Mouse (Mus musculus) forebrain, embryonic 14.5 days (tissue): ENCODE results near the gene Carnmt1. TPM values are rescaled to one million over a fixed set of nuclear protein-coding genes. Genes with fewer than 3 reads are reported as not detected.

Source experiments
- ATAC-seq: fragments of 200-750 bp; cut with Nextera tagmentation; 2 replicates; pipeline ENCODE4 v1.8.0; 2017; ENCODE audit warnings: mild to moderate bottlenecking, moderate library complexity
- DNase-seq: peaks from one replicate; pipeline ENCODE4 v3.0.0-alpha.2; 2015; ENCODE audit warnings: low spot score
- H3K27ac ChIP-seq: fragments of 300-500 bp; sonication (generic); 2 replicates; pipeline ENCODE4 v1.5.1; 2014; ENCODE audit warnings: low read depth, mild to moderate bottlenecking, control low read depth, low read length, moderate library complexity
- H3K27me3 ChIP-seq: fragments of 300-500 bp; sonication (generic); replicated peaks from 2 replicates; pipeline ENCODE4 v1.6.1; 2014; ENCODE audit warnings: low read length, control low read depth, mixed read lengths; ENCODE audit not compliant: control insufficient read depth, insufficient read depth
- H3K36me3 ChIP-seq: fragments of 300-500 bp; sonication (generic); 2 replicates; pipeline ENCODE4 v1.6.1; 2014; ENCODE audit warnings: low read length, control low read depth; ENCODE audit not compliant: control insufficient read depth, insufficient read depth
- H3K4me1 ChIP-seq: fragments of 300-500 bp; sonication (generic); 2 replicates; pipeline ENCODE4 v1.6.1; 2014; ENCODE audit warnings: antibody characterized with exemption, low read length, control low read depth; ENCODE audit not compliant: control insufficient read depth, insufficient read depth
- H3K4me2 ChIP-seq: fragments of 300-500 bp; sonication (generic); 2 replicates; pipeline ENCODE4 v1.6.1; 2014; ENCODE audit warnings: mild to moderate bottlenecking, control low read depth, low read length
- H3K4me3 ChIP-seq: fragments of 300-500 bp; sonication (generic); 2 replicates; pipeline ENCODE4 v1.5.1; 2014; ENCODE audit warnings: low read depth, low read length, control low read depth
- H3K9ac ChIP-seq: fragments of 300-500 bp; sonication (generic); 2 replicates; pipeline ENCODE4 v1.6.1; 2014; ENCODE audit warnings: mild to moderate bottlenecking, low read length, control low read depth, moderate library complexity
- H3K9me3 ChIP-seq: fragments of 300-500 bp; sonication (generic); replicated peaks from 2 replicates; pipeline ENCODE4 v1.6.1; 2016; ENCODE audit warnings: low read length, control low read depth, mixed read lengths; ENCODE audit not compliant: control insufficient read depth
- WGBS: fragments of 180-500 bp; shearing (Covaris S2); extraction: QIAGEN DNeasy Blood & Tissue Kit; methylation state at CpG from one replicate; pipeline ENCODE4 v1.1.7; 2014; 5-methylcytosine and 5-hydroxymethylcytosine counted together
- polyA plus RNA-seq: library from polyadenylated mRNA; unstranded; fragments of >200 nt; fragmentation: Nextera tagmentation; extraction: Ambion mirVana; gene quantifications from 2 replicates; pipeline ENCODE4 v1.2.1, GENCODE M21; 2014

Gene Carnmt1
- polyA plus RNA-seq, 1 experiment from 2014 or later: 13.8 TPM

DNA sequence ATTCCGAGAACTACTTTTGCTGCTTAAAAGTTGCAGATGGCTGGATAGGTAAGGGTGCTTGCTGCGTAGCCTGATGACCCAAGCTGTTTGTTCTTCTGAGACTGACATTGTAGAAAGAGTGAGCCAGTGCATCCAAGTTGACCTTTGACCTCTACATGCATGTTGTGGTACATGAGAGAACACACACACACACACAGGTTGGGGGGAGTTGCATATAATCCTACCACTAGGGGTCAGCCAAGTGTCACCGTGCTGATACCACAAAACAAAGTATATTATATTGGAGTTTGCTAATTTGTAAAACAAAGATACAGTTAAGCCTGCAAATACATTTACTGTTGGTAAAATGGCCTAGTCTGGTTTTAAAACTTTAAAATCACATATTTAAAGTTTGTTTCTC, 17.0 kb downstream of the Carnmt1 start:
- ATAC-seq: peak; percentile 37; the same call in 1 of the 2 replicates

GRCm38 (mm10) chr19:18692176-18692575, 21.6 kb downstream of the Carnmt1 start:
- Histone ChIP-seq H3K9me3 (no peaks in the 10 kb centered on the region), H3K9ac (no peak overlapping the region), H3K36me3 (0 out of 2 replicates have a peak, but pooled peaks cover 4% of the 10 kb centered on the region), H3K27me3 (no peaks in the 10 kb centered on the region), H3K27ac (no peak overlapping the region), H3K4me1 (no peaks in the 10 kb centered on the region), H3K4me3 (no peak overlapping the region), H3K4me2 (no peak overlapping the region)
- no peak for DNase-seq
- WGBS: 86% methylated on average over 3 of the region's 3 CpGs
- ATAC-seq: no peak

More for the DNA sequence above, 17.0 kb downstream of the Carnmt1 start:
- Histone ChIP-seq H3K9me3 (no peaks in the 10 kb centered on the region), H3K4me3 (no peak overlapping the region), H3K27ac (no peak overlapping the region), H3K9ac (no peak overlapping the region), H3K4me1 (no peaks in the 10 kb centered on the region), H3K4me2 (no peak overlapping the region), H3K27me3 (no peaks in the 10 kb centered on the region), H3K36me3 (no peaks in the 10 kb centered on the region; the same call in 1 of the 2 replicates)
- peak; percentile 68 for DNase-seq
- 78% methylated on average over 3 of the region's 3 CpGs for WGBS

DNA sequence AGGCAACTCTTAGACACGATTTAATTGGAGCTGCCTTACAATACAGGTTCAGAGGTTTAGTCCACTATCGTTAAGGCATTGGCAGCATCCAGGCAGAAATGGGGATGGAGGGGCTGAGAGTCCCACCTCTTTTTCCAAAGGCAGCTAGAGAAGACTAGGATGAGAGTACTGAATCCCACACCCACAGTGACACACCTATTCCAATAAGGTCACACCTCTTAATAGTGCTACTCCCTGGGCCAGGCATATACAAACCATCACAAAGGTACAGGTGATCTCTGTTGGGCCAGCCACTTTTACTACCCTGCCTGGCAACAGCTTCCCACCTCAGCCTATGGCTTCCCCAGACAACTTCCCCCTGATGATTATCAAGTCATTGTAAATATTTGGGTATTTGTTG, 22.2 kb downstream of the Carnmt1 start:
- WGBS: 67% methylated on average over 2 of the region's 2 CpGs
- H3K4me1 ChIP-seq: no peaks in the 10 kb centered on the region
- ATAC-seq: no peak
- DNase-seq: no peak
- no peak overlapping the region for H3K4me3 ChIP-seq
- no peaks in the 10 kb centered on the region for H3K27me3 ChIP-seq
- 0 out of 2 replicates have a peak, but pooled peaks cover 4% of the 10 kb centered on the region for H3K36me3 ChIP-seq
- H3K27ac ChIP-seq: no peak overlapping the region
- no peaks in the 10 kb centered on the region for H3K9me3 ChIP-seq
- no peak overlapping the region for H3K4me2 ChIP-seq
- H3K9ac ChIP-seq: no peak overlapping the region

DNA sequence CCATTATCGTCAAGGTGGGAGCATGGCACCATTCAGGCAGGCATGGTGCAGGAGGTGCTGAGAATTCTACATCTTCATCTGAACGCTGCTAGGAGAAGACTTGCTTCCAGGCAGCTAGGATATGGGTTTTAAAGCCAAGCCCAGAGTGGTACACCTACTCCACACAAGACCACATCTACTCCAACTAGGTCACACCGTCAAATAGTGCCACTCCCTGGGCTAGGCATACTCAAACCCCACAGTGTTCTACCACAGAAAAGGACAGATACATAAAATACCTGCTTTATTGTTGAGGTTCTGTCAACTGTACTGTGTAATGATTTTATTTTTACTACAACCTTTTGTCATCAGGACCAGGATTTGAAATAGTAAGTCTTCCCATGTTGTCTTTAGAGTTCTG, 24.6 kb downstream of the Carnmt1 start:
- ATAC-seq (no peak), DNase-seq (no peak)
- Histone ChIP-seq H3K9me3 (no peaks in the 10 kb centered on the region), H3K36me3 (0 out of 2 replicates have a peak, but pooled peaks cover 4% of the 10 kb centered on the region), H3K9ac (no peak overlapping the region), H3K4me1 (no peaks in the 10 kb centered on the region), H3K4me3 (no peak overlapping the region), H3K27ac (no peak overlapping the region), H3K4me2 (no peak overlapping the region), H3K27me3 (no peaks in the 10 kb centered on the region)
- WGBS: 95% methylated on average over 3 of the region's 3 CpGs

- no peak overlapping the region for H3K4me2 ChIP-seq
- no peaks in the 10 kb centered on the region for H3K4me1 ChIP-seq
- 94% methylated on average over 1 of the region's 1 CpGs for WGBS
- no peak overlapping the region for H3K27ac ChIP-seq
- no peak for DNase-seq
- H3K9ac ChIP-seq: no peak overlapping the region
- H3K9me3 ChIP-seq: no peaks in the 10 kb centered on the region
- H3K36me3 ChIP-seq: 0 out of 2 replicates have a peak, but pooled peaks cover 4% of the 10 kb centered on the region
- H3K4me3 ChIP-seq: no peak overlapping the region
- ATAC-seq: no peak
- no peaks in the 10 kb centered on the region for H3K27me3 ChIP-seq
Measured at GRCm38 (mm10) chr19:18695552-18695951, 25.0 kb downstream of the Carnmt1 start.

DNA sequence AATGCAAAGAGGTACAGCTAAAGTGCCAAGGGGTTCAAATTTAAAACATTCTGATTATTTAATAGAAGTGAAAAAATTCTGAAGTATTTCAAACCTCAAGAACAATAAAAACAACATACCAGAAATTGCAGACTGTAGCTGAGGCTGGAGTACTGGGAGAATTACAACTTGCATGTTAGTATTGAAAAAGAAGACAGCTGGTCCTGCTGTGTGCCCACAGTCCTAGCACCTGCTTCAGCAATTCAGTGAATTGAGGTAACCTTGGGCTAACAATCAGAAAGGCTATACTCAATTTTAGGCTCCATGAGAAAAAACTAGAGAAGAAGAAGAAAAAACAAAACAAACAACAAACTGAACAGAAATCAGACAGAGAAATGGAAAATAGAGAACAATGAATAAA, 37.5 kb downstream of the Carnmt1 start:
- Histone ChIP-seq H3K4me3 (no peak overlapping the region), H3K36me3 (no peaks in the 10 kb centered on the region), H3K9ac (no peak overlapping the region), H3K4me1 (no peaks in the 10 kb centered on the region), H3K27ac (no peak overlapping the region), H3K4me2 (no peak overlapping the region), H3K9me3 (no peaks in the 10 kb centered on the region), H3K27me3 (no peaks in the 10 kb centered on the region)
- DNase-seq (no peak), ATAC-seq (no peak)

- H3K9ac ChIP-seq: no peak overlapping the region
- ATAC-seq: no peak
- peaks cover 12% of the 10 kb centered on the region for H3K4me1 ChIP-seq
- no peak for DNase-seq
- no peaks in the 10 kb centered on the region for H3K27me3 ChIP-seq
- no peak overlapping the region for H3K4me3 ChIP-seq
- 62% methylated on average over 6 of the region's 6 CpGs for WGBS
- H3K36me3 ChIP-seq: no peaks in the 10 kb centered on the region
- H3K4me2 ChIP-seq: no peak overlapping the region
- no peaks in the 10 kb centered on the region for H3K9me3 ChIP-seq
- no peak overlapping the region for H3K27ac ChIP-seq
Measured at GRCm38 (mm10) chr19:18710903-18711302, 40.3 kb downstream of the Carnmt1 start.

DNA sequence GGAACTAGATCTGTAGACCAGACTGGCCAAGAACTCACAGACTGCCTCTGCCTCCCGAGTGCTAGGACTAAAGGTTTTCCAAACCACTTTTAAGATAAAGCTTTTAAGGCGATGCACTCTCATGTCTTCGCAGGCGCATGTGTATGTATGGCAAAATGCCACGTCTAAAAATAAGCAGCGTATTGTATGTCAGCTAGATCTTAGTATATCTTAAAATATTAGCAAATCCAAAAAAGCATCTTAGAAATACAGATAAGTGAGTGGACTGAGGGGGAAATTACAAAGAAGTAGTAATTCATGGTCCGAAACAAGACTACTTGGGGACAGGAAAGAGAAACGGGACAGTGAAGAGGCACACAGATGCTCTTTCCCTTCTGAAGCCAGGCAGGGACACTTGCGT, 41.0 kb downstream of the Carnmt1 start:
- Histone ChIP-seq H3K36me3 (no peaks in the 10 kb centered on the region), H3K4me1 (peaks cover 12% of the 10 kb centered on the region), H3K9me3 (no peaks in the 10 kb centered on the region), H3K4me2 (no peak overlapping the region), H3K27ac (no peak overlapping the region), H3K9ac (no peak overlapping the region), H3K4me3 (no peak overlapping the region), H3K27me3 (no peaks in the 10 kb centered on the region)
- peak; percentile 3 for DNase-seq
- 94% methylated on average over 9 of the region's 9 CpGs for WGBS
- no peak for ATAC-seq

GRCm38 (mm10) chr19:18712153-18712865, 41.7 kb downstream of the Carnmt1 start:
- no peaks in the 10 kb centered on the region for H3K27me3 ChIP-seq
- no peaks in the 10 kb centered on the region for H3K36me3 ChIP-seq
- WGBS: 61% methylated on average over 16 of the region's 16 CpGs
- H3K9me3 ChIP-seq: no peaks in the 10 kb centered on the region
- H3K27ac ChIP-seq: peak overlapping the region; percentile 88
- H3K4me2 ChIP-seq: peak overlapping the region; percentile 69
- ATAC-seq: no peak
- DNase-seq: peak; percentile 6
- peak overlapping the region; percentile 85 for H3K9ac ChIP-seq
- H3K4me3 ChIP-seq: peak overlapping the region; percentile 84
- H3K4me1 ChIP-seq: peaks cover 12% of the 10 kb centered on the region
